Mouse (Mus musculus) E14TG2a.4 (cell line): ENCODE measurements around the gene Nyx.

Experiments used
- CTCF ChIP-seq: conservative IDR thresholded peaks from 2 replicates; pipeline ENCODE4 v1.5.1; 2014; ENCODE audit warnings: low read length
- POU5F1 ChIP-seq: IDR thresholded peaks from 2 replicates; pipeline ENCODE4 v1.6.1; 2014; ENCODE audit warnings: low read length, borderline replicate concordance

DNA sequence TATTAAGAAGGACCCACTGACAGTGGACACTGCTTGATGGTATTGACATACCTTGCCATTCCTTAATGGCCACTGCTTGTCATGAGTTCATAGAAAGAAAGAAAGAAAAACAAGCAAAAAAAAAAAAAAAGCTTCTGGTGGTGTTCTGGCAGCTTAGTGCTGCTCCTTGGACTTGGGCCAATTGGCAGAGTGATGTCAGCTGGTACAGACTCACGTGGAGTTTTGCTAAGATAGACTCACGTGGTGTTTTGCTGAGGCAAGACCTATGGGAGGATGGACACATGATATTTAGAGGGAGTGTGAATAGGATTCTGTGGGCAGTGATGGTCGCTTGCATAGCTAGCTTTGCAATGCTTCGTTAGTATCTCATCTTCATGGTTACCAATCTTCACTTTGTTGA is 43.9 kb upstream of the Nyx start:
- TF ChIP-seq CTCF = no peak
- TF ChIP-seq POU5F1 = no peak
